Mouse (Mus musculus): ENCODE results near the gene Swap70. TPM values are rescaled to one million over a fixed set of nuclear protein-coding genes. Genes with fewer than 3 reads are reported as not detected.

Swap70 gene
- 10 to 100 TPM; 11.6 TPM for total RNA-seq (2023)

DNA sequence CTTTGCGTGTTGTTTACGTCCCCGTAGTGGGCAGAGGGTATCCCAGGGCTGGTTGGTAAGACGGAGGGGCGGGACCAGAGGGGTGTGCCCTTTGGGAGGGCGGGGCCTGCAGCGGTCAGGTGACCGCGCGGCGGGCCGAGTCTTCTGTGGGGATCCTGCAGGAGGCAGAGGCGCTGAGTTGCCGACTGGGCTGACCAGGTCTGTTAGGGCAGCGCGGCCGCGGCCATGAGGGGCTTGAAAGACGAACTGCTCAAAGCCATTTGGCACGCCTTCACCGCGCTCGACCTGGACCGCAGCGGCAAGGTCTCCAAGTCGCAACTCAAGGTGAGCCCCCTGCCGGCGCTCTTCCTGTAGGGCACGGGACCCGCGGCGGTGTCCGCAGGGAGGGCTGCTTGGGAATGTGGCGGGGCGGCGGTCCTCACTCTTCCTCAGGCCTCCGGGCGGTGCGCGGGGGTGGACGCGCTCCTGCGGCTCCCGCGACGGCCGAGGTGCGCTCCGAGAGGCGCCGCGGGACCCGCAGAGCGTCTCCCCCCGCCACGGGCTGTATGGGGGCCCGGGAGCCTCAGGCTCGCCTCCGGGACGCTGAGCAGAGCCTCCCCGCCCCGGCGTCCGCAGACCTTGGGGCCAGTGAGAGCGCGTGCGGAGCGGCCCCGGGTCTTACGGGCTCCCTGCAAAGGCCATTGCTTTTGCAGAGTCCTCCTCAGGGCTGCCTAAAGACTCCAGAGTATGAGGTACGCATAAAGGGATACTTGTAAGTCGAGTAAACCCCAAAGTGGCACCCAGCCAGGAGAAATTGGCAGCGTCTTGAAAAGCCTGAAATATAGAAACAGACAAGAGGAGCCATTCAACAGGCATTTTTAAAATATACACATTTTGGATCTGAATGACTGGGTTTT is at the start of gene Swap70:
Gene Swap70, plus strand, starts transcription at position 126 of the 896 bp plus-strand sequence.

Other genes with a start within 250 kb of the Swap70 start
- 10 to 100 TPM; 44.6 to 50.0 TPM for gene Tmem41b, start 234.8 kb upstream of the Swap70 start, total RNA-seq (2023)
- 10 to 100 TPM; 63.5 to 68.6 TPM for gene Ipo7, start 203.4 kb upstream of the Swap70 start, total RNA-seq (2023)
- 10 to 100 TPM; 31.5 to 33.6 TPM for gene Zfp143, start 160.5 kb upstream of the Swap70 start, total RNA-seq (2023)
- 1 to 10 TPM; 4.1 to 4.2 TPM for gene Wee1, start 99.7 kb upstream of the Swap70 start, total RNA-seq (2023)

Measured in T-cell, adult 66 days (primary cell).